Mouse (Mus musculus): ENCODE measurements around the gene Tmem274.

GRCm38 (mm10) chr4:149475096-149475495, 2.1 kb upstream of the Tmem274 start:
- no peak for TF ChIP-seq GATA1 (IDR thresholded peaks at IDR 0.05; ENCODE audit: borderline replicate concordance, low read length)
- TF ChIP-seq FLI1 (IDR thresholded peaks at IDR 0.05; ENCODE audit: low read length) = no peak

Data from megakaryocyte, embryonic 14.5 days (primary cell).